Mouse (Mus musculus) liver, embryonic 14 days (tissue): Measurements from ENCODE around the gene A630010A05Rik. TPM values are rescaled to one million over a fixed set of nuclear protein-coding genes. Genes with fewer than 3 reads are reported as not detected.

Source experiments
- polyA plus RNA-seq: library from polyadenylated mRNA; depleted of rRNA; stranded (reverse); fragments of >200 nt; gene quantifications from 2 replicates; pipeline ENCODE4 v1.2.3, GENCODE M21; 2012; rRNA removed

The A630010A05Rik gene
- not detected in 2 replicates for polyA plus RNA-seq

GRCm38 (mm10) chr16:14562017-14562416 lies at the start of gene A630010A05Rik:
Gene A630010A05Rik, plus strand, starts transcription at chr16:14562317.

Other genes with a start within 250 kb of the A630010A05Rik start
- gene Fopnl, start 244.9 kb upstream of the A630010A05Rik start, polyA plus RNA-seq = 24.0 and 27.4 TPM in 2 replicates
- 2.2 and 2.4 TPM in 2 replicates for gene Abcc1, start 200.8 kb upstream of the A630010A05Rik start, polyA plus RNA-seq